Mouse (Mus musculus) layer of hippocampus, adult 9-10 months (tissue): ENCODE results near the gene Kif15.

Source experiments
- DNase-seq: peaks from one replicate; pipeline ENCODE4 v3.0.0; 2022; ENCODE audit warnings: low spot score

Gene Kif15

GRCm38 (mm10) chr9:122950643-122951475 lies at the start of gene Kif15, which contains the start of gene 1110059G10Rik:
TSS of gene Kif15 (plus strand) at chr9:122951046.
TSS of gene 1110059G10Rik (minus strand) at chr9:122951000.
- DNase-seq = peak; percentile 87

- no peak for DNase-seq
These were observed 49.8 kb upstream of the Kif15 start for GRCm38 (mm10) chr9:122901047-122901446.

GRCm38 (mm10) chr9:122902717-122903535 lies 47.9 kb upstream of the Kif15 start:
- DNase-seq = no peak

- DNase-seq = no peak
These were observed 28.4 kb upstream of the Kif15 start for GRCm38 (mm10) chr9:122922436-122922835.

- DNase-seq = peak; percentile 29
These were observed 27.9 kb upstream of the Kif15 start, which contains the start of gene Zfp105 for GRCm38 (mm10) chr9:122922936-122923381. TSS of gene Zfp105 (plus strand) at chr9:122923072.

GRCm38 (mm10) chr9:122928915-122929314 lies 21.9 kb upstream of the Kif15 start:
- DNase-seq = no peak

GRCm38 (mm10) chr9:122998406-122999192 lies 47.8 kb downstream of the Kif15 start:
- no peak for DNase-seq

- DNase-seq = no peak
These were observed 48.3 kb downstream of the Kif15 start for GRCm38 (mm10) chr9:122999193-122999586.

GRCm38 (mm10) chr9:123004718-123005117 lies 53.9 kb downstream of the Kif15 start:
- no peak for DNase-seq

GRCm38 (mm10) chr9:123006071-123006470 lies 55.2 kb downstream of the Kif15 start:
- no peak for DNase-seq

GRCm38 (mm10) chr9:123020995-123021631 lies 70.3 kb downstream of the Kif15 start, which contains the start of gene Tmem42:
TSS of gene Tmem42 (plus strand) at chr9:123021326.
- DNase-seq = peak; percentile 73

- no peak for DNase-seq
These were observed 71.0 kb downstream of the Kif15 start for GRCm38 (mm10) chr9:123021636-123022379.

GRCm38 (mm10) chr9:123024201-123024600 lies 73.4 kb downstream of the Kif15 start:
- no peak for DNase-seq

GRCm38 (mm10) chr9:123031496-123032246 lies 80.8 kb downstream of the Kif15 start:
- DNase-seq = no peak

- DNase-seq = no peak
These were observed 83.6 kb downstream of the Kif15 start, which contains the start of gene Tgm4 for GRCm38 (mm10) chr9:123034426-123034825. TSS of gene Tgm4 (plus strand) at chr9:123034726.

- no peak for DNase-seq
These were observed 96.8 kb downstream of the Kif15 start for GRCm38 (mm10) chr9:123047665-123048064.

GRCm38 (mm10) chr9:123058724-123059292 lies 108.0 kb downstream of the Kif15 start:
- DNase-seq = no peak

GRCm38 (mm10) chr9:123060172-123060571 lies 109.3 kb downstream of the Kif15 start:
- no peak for DNase-seq
